Mouse (Mus musculus): ENCODE results near the gene Limch1.

DNA sequence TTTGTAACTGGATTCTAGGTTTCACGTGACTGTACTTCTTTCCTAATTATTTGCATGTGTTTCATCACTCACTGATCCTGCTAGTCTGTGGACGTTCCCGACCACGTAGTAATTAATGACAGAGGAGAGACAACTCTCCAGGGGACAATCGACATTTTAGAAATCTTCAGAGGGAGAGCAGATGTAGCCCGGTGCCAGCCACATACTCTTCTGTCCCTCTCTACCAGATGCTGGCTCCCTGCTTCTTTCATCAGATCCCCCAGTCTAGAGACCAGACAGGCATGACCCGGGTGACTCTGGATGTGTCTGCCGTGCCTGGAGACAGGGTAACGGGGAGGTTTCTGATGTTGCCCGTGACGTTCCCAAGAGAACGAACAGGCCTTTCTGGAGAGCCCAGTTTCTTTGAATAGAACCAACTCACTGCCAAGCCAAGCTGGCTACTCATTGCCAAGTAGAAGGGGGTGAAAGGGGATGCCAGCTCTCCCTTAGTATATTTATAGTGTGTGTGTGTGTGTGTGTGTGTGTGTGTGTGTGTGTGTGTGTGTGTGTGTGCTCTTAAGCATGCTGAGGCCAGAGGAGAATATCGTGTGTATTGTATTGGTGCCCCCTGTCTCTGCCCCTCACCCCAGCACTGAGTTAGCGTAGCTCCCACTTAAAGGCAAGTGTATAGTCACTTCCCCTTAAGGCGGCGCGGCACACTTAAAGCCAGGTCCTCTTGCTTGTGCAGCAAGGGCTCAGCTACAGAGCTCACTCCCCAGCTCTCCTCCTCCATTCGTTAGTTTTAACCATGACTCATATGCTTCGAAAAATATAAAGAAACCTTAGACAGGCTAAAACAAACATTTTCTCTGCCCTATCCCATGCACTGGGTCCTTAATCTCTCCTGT, 233.9 kb downstream of the Limch1 start:
- no peak for TF ChIP-seq CTCF (IDR thresholded peaks at IDR 0.05; ENCODE audit: low read depth)
- no peak for TF ChIP-seq EP300 (IDR thresholded peaks at IDR 0.05; ENCODE audit: low read depth)

Data from liver, embryonic 14.5 days (tissue).